Mouse (Mus musculus): Measurements from ENCODE around the gene Tax1bp3. TPM values are rescaled to one million over a fixed set of nuclear protein-coding genes. Genes with fewer than 3 reads are reported as not detected.
A peak's percentile ranks its signal among the peaks of the same experiment; 100 is the strongest.

The Tax1bp3 gene
- total and polyA plus RNA-seq, 3 experiments = 2.6 to 3.3 (median 2.8) TPM

DNA sequence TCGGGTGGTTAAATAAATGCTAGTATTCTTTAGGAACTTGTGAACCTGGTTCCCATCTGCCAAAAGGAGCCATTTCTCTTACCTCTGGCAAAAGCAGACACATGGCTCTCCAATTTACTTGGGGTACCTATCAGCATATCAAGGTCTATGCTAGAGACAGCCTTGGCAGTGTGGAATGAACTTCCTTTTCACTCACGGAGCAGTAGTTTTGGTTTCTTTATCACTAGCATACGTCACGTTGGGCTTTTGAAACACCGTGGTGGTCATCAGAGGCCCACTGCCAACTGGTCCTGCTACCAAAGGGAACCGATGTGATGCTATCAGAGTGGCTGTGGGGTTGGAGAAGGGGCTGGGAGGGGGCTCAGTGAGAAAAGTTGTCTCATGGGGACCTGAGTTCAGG is 43.9 kb upstream of the Tax1bp3 start:
- no peak for DNase-seq (ENCODE audit: extremely low read depth)
- Histone ChIP-seq H3K27me3 (replicated peaks) (no peaks in the 10 kb centered on the region), H3K4me1 (ENCODE audit: control insufficient read depth in 1 of 2, insufficient read depth in 2 of 2) (peaks cover 17 to 77% of the 10 kb centered on the region in 2 experiments), H3K4me2 (ENCODE audit: insufficient read depth, low read depth, poor library complexity, severe bottlenecking) (peak overlapping the region; percentile 84), H3K79me2 (replicated peaks; ENCODE audit: control insufficient read depth, extremely low read depth, insufficient read depth, poor library complexity, severe bottlenecking) (peaks cover 59% of the 10 kb centered on the region), H3K9ac (ENCODE audit: insufficient read depth, low read depth) (peak overlapping the region; percentile 89), H3K9me3 (replicated peaks; ENCODE audit: low read length) (no peaks in the 10 kb centered on the region), H3K27ac (ENCODE audit: insufficient read depth, low read depth) (no peak overlapping the region), H3K36me3 (replicated peaks in 1 of 2; ENCODE audit: control insufficient read depth in 1 of 2, insufficient read depth in 1 of 2, low read length in 1 of 2) (peaks cover 4 to 62% of the 10 kb centered on the region in 2 experiments), H3K4me3 (replicated peaks in 1 of 3; ENCODE audit: low read depth in 2 of 3, low read length in 2 of 3, poor library complexity in 1 of 3) (peak overlapping the region in 2 of 3 experiments; percentile 2 to 14)
- TF ChIP-seq GABPA (IDR thresholded peaks at IDR 0.05; ENCODE audit: insufficient replicate concordance, low read depth, low read length) (no peak), ETS1 (conservative IDR thresholded peaks at IDR 0.05; ENCODE audit: low read depth, low read length) (no peak), ZC3H11A (IDR thresholded peaks at IDR 0.05; ENCODE audit: low read depth, low read length) (no peak), MAZ (IDR thresholded peaks at IDR 0.05; ENCODE audit: low read depth, low read length) (no peak), POLR2AphosphoS2 (IDR thresholded peaks at IDR 0.05; ENCODE audit: low read depth, low read length) (no peak), MYC (IDR thresholded peaks at IDR 0.05; ENCODE audit: low read depth, low read length) (no peak), NRF1 (IDR thresholded peaks at IDR 0.05; ENCODE audit: low read depth, low read length) (no peak), IRF4 (IDR thresholded peaks at IDR 0.05; ENCODE audit: low read depth, low read length) (no peak), USF1 (IDR thresholded peaks at IDR 0.05; ENCODE audit: low read depth, low read length) (no peak), TBP (conservative IDR thresholded peaks at IDR 0.05; ENCODE audit: low read depth, low read length) (no peak), BHLHE40 (IDR thresholded peaks at IDR 0.05; ENCODE audit: low read depth, low read length) (no peak), ZKSCAN1 (IDR thresholded peaks at IDR 0.05; ENCODE audit: borderline replicate concordance, low read depth, low read length) (no peak), MXI1 (IDR thresholded peaks at IDR 0.05; ENCODE audit: low read depth, low read length) (no peak), CTCF (conservative IDR thresholded peaks at IDR 0.05 in 1 of 2, IDR thresholded peaks at IDR 0.05 in 1 of 2; ENCODE audit: low read depth in 2 of 2, low read length in 2 of 2) (no peak), ZMIZ1 (IDR thresholded peaks at IDR 0.05; ENCODE audit: low read depth, low read length) (no peak), USF2 (conservative IDR thresholded peaks at IDR 0.05; ENCODE audit: low read depth, low read length) (no peak), TCF12 (IDR thresholded peaks at IDR 0.05; ENCODE audit: low read depth, low read length) (no peak), MAFK (IDR thresholded peaks at IDR 0.05; ENCODE audit: insufficient replicate concordance, low read length) (no peak), PAX5 (IDR thresholded peaks at IDR 0.05; ENCODE audit: low read length) (no peak)
- in situ Hi-C loops (cut with MboI; ENCODE audit: low pct_ligation_motif_present, low pct_unique_long_range_greater_than_20kb, low sequenced_read_pairs) (loop anchor here (10.0 to 25.0 kb wide), 2 partner anchors 152 to 1229 kb away; partner anchors contain the start of genes Olfr411 and Olfr412), dilution Hi-C loops (cut with MboI; ENCODE audit: extremely low pct_ligation_motif_present, extremely low pct_unique_long_range_greater_than_20kb, low sequenced_read_pairs) (no loop called here)

GRCm38 (mm10) chr11:73134222-73134621 is 42.7 kb upstream of the Tax1bp3 start:
- H3K27me3 ChIP-seq (replicated peaks) = no peaks in the 10 kb centered on the region
- H3K27ac ChIP-seq (ENCODE audit: insufficient read depth, low read depth) = no peak overlapping the region
- peaks cover 59% of the 10 kb centered on the region for H3K79me2 ChIP-seq (replicated peaks; ENCODE audit: control insufficient read depth, extremely low read depth, insufficient read depth, poor library complexity, severe bottlenecking)
- H3K4me1 ChIP-seq (ENCODE audit: control insufficient read depth in 1 of 2, insufficient read depth in 2 of 2) = peaks cover 12 to 71% of the 10 kb centered on the region in 2 experiments
- DNase-seq (ENCODE audit: extremely low read depth) = no peak
- H3K9me3 ChIP-seq (replicated peaks; ENCODE audit: low read length) = no peaks in the 10 kb centered on the region
- peak overlapping the region; percentile 84 for H3K4me2 ChIP-seq (ENCODE audit: insufficient read depth, low read depth, poor library complexity, severe bottlenecking)
- peak overlapping the region; percentile 89 for H3K9ac ChIP-seq (ENCODE audit: insufficient read depth, low read depth)
- peaks cover 4 to 55% of the 10 kb centered on the region in 2 experiments for H3K36me3 ChIP-seq (replicated peaks in 1 of 2; ENCODE audit: control insufficient read depth in 1 of 2, insufficient read depth in 1 of 2, low read length in 1 of 2)
- TF ChIP-seq ZKSCAN1 (IDR thresholded peaks at IDR 0.05; ENCODE audit: borderline replicate concordance, low read depth, low read length) (no peak), MYC (IDR thresholded peaks at IDR 0.05; ENCODE audit: low read depth, low read length) (peak; percentile 72; the same call in 1 of the 2 replicates), MEF2A (IDR thresholded peaks at IDR 0.05; ENCODE audit: borderline replicate concordance, low read depth, low read length) (no peak), ELF1 (IDR thresholded peaks at IDR 0.05; ENCODE audit: low read depth, low read length) (no peak), RAD21 (IDR thresholded peaks at IDR 0.05; ENCODE audit: low read depth, low read length) (no peak), TCF12 (IDR thresholded peaks at IDR 0.05; ENCODE audit: low read depth, low read length) (no peak), PAX5 (IDR thresholded peaks at IDR 0.05; ENCODE audit: low read length) (no peak), MAFK (IDR thresholded peaks at IDR 0.05; ENCODE audit: insufficient replicate concordance, low read length) (no peak), MXI1 (IDR thresholded peaks at IDR 0.05; ENCODE audit: low read depth, low read length) (peak; percentile 81), RCOR1 (conservative IDR thresholded peaks at IDR 0.05; ENCODE audit: low read depth, low read length) (no peak), SIN3A (IDR thresholded peaks at IDR 0.05; ENCODE audit: low read length) (no peak), NELFE (IDR thresholded peaks at IDR 0.05; ENCODE audit: low read depth, low read length) (no peak), UBTF (IDR thresholded peaks at IDR 0.05; ENCODE audit: low read depth, low read length) (no peak), MAX (IDR thresholded peaks at IDR 0.05; ENCODE audit: low read length) (peak; percentile 32), ZMIZ1 (IDR thresholded peaks at IDR 0.05; ENCODE audit: low read depth, low read length) (no peak), NRF1 (IDR thresholded peaks at IDR 0.05; ENCODE audit: low read depth, low read length) (no peak)
- dilution Hi-C loops (cut with MboI; ENCODE audit: extremely low pct_ligation_motif_present, extremely low pct_unique_long_range_greater_than_20kb, low sequenced_read_pairs) (no loop called here), in situ Hi-C loops (cut with MboI; ENCODE audit: low pct_ligation_motif_present, low pct_unique_long_range_greater_than_20kb, low sequenced_read_pairs) (loop anchor here (10.0 to 25.0 kb wide), 2 partner anchors 151 to 1228 kb away; partner anchors contain the start of genes Olfr411 and Olfr412)
- peak overlapping the region; percentile 52 to 97 (median 93) for H3K4me3 ChIP-seq (replicated peaks in 1 of 3; ENCODE audit: low read depth in 2 of 3, low read length in 2 of 3, poor library complexity in 1 of 3)
